ENCODE assay signal across 27 mouse cellular contexts in genomic region chr17:65629943-65630342, GRCm38 (mm10). TPM values are rescaled to one million over a fixed set of nuclear protein-coding genes. Genes with fewer than 3 reads are reported as not detected.
A peak's percentile ranks its signal among the peaks of the same experiment; 100 is the strongest.
DNase-seq lines count a peak whose midpoint lies in the region; ATAC-seq and TF ChIP-seq lines count a peak whose summit lies in the region.
"Had no signal": no experiment of that assay in that cellular context is flagged by ENCODE, and none has a peak within 500 bp of the region (broad histone marks: within the 10 kb centered on the region; RNA-seq: fewer than 3 reads in every experiment).

No protein-coding gene starts in this region.

- CTCF ChIA-PET in Patski (lab: Charles Lee): interaction anchor here (0.9 to 1.2 kb wide), 2 partner anchors 9 to 12 kb away, joined by 3 to 4 read pairs; no protein-coding TSS in a partner anchor

- no peak for TF ChIP-seq EP300 in liver, postnatal 0 days (IDR thresholded peaks at IDR 0.05; ENCODE audit: low read depth)

- H3K4me1 ChIP-seq in liver, postnatal 0 days (ENCODE audit: insufficient read depth): no peaks in the 10 kb centered on the region
- no peaks in the 10 kb centered on the region for H3K4me1 ChIP-seq in liver, embryonic 11.5 days (replicated peaks; ENCODE audit: control insufficient read depth, insufficient read depth, low read length)
- H3K4me1 ChIP-seq: embryonic facial prominence, embryonic 10.5 days; forebrain, embryonic 10.5 days; forebrain, embryonic 15.5 days; hindbrain, embryonic 12.5 days had no signal

- no peak overlapping the region for H3K9ac ChIP-seq in liver, postnatal 0 days (replicated peaks)
- no peak overlapping the region for H3K9ac ChIP-seq in liver, embryonic 11.5 days (ENCODE audit: low read depth, low read length)
- H3K9ac ChIP-seq: forebrain, embryonic 15.5 days; heart, embryonic 13.5 days; hindbrain, embryonic 12.5 days had no signal

- H3K27ac ChIP-seq in liver, postnatal 0 days (ENCODE audit: low read depth): no peak overlapping the region
- H3K27ac ChIP-seq in liver, embryonic 11.5 days (ENCODE audit: low read depth, low read length): no peak overlapping the region
- no peak overlapping the region for H3K27ac ChIP-seq in layer of hippocampus, adult 2 months
- H3K27ac ChIP-seq in left cerebral cortex, adult 2 months: no peak overlapping the region
- H3K27ac ChIP-seq: embryonic facial prominence, embryonic 10.5 days; forebrain, embryonic 10.5 days; forebrain, embryonic 15.5 days; heart, embryonic 13.5 days; hindbrain, embryonic 12.5 days had no signal

- no peak overlapping the region for H3K4me2 ChIP-seq in liver, postnatal 0 days (ENCODE audit: low read depth, low read length)
- no peak overlapping the region for H3K4me2 ChIP-seq in liver, embryonic 11.5 days
- H3K4me2 ChIP-seq: forebrain, embryonic 15.5 days; heart, embryonic 13.5 days; hindbrain, embryonic 12.5 days had no signal

- DNase-seq in liver, postnatal 0 days: no peak
- DNase-seq in liver, embryonic 11.5 days (ENCODE audit: low spot score): no peak
- DNase-seq in Patski (ENCODE audit: low read depth, low spot score): no peak
- no peak for DNase-seq in layer of hippocampus, adult 2 months (ENCODE audit: low spot score in 2 of 2)
- no peak for DNase-seq in layer of hippocampus, adult 8-10 months (ENCODE audit: low spot score in 2 of 2)
- DNase-seq in left cerebral cortex, adult 2 months (ENCODE audit: extremely low spot score in 1 of 2, low spot score in 2 of 2): no peak
- DNase-seq in lung, postnatal 10 days: no peak
- DNase-seq: adrenal gland, adult 2 months; adrenal gland, postnatal 25 days; cerebellum, adult 18-20 months; cerebellum, adult 9-11 months; cerebellum, postnatal 36 days; gastrocnemius, postnatal 14 days; heart, postnatal 4 days had no signal

- TF ChIP-seq CTCF in liver, postnatal 0 days (IDR thresholded peaks at IDR 0.05; ENCODE audit: low read depth): no peak
- no peak for TF ChIP-seq CTCF in Patski (IDR thresholded peaks at IDR 0.05)
- TF ChIP-seq CTCF in layer of hippocampus, adult 2 months (conservative IDR thresholded peaks at IDR 0.05): no peak
- no peak for TF ChIP-seq CTCF in left cerebral cortex, adult 2 months (IDR thresholded peaks at IDR 0.05)

- WGBS in liver, postnatal 0 days (ENCODE audit: insufficient replicate concordance): 72% methylated on average over 6 of the region's 6 CpGs
- 74% methylated on average over 6 of the region's 6 CpGs for WGBS in liver, embryonic 11.5 days

- no peak overlapping the region for H3K4me3 ChIP-seq in liver, postnatal 0 days (ENCODE audit: low read depth, low read length)
- no peak overlapping the region for H3K4me3 ChIP-seq in liver, embryonic 11.5 days (ENCODE audit: low read depth, low read length)
- no peak overlapping the region for H3K4me3 ChIP-seq in layer of hippocampus, adult 2 months
- H3K4me3 ChIP-seq in left cerebral cortex, adult 2 months: no peak overlapping the region
- H3K4me3 ChIP-seq: embryonic facial prominence, embryonic 10.5 days; erythroblast, embryonic 14.5 days; forebrain, embryonic 10.5 days; forebrain, embryonic 15.5 days; heart, embryonic 13.5 days; hindbrain, embryonic 12.5 days had no signal

- intact Hi-C loops in left cerebral cortex, adult 2 months (cut with DNase I): no loop called here

- in situ Hi-C loops in Patski (cut with MboI; ENCODE audit: low pct_unique_long_range_greater_than_20kb): no loop called here

- H3K36me3 ChIP-seq in liver, postnatal 0 days (replicated peaks; ENCODE audit: insufficient read depth, low read length): no peaks in the 10 kb centered on the region
- no peaks in the 10 kb centered on the region for H3K36me3 ChIP-seq in liver, embryonic 11.5 days (ENCODE audit: control insufficient read depth, insufficient read depth, low read length)
- H3K36me3 ChIP-seq: embryonic facial prominence, embryonic 10.5 days; forebrain, embryonic 10.5 days; forebrain, embryonic 15.5 days; G1E; heart, embryonic 13.5 days; hindbrain, embryonic 12.5 days had no signal

- POLR2A ChIA-PET in Patski (lab: Charles Lee): interaction anchor here (0.6 kb wide), 2 partner anchors 11 to 71 kb away, joined by 4 read pairs; no protein-coding TSS in a partner anchor

- ATAC-seq in liver, postnatal 0 days: peak; percentile 41
- no peak for ATAC-seq in liver, embryonic 11.5 days (replicated peaks; ENCODE audit: low FRiP score)
- ATAC-seq in Patski: peak; percentile 78
- peak; percentile 92 for ATAC-seq in megakaryocyte, adult 5-6 weeks (ENCODE audit: poor library complexity, severe bottlenecking)
- ATAC-seq: CD4-positive, CD25-positive, alpha-beta regulatory T cell, adult 4 months; forebrain, embryonic 15.5 days; hindbrain, embryonic 16.5 days; inflammation-experienced regulatory T-cells, adult 6 months had no signal

- H3K9me3 ChIP-seq in liver, postnatal 0 days (ENCODE audit: low read length): no peaks in the 10 kb centered on the region
- H3K9me3 ChIP-seq in liver, embryonic 11.5 days (ENCODE audit: control insufficient read depth, low read length): no peaks in the 10 kb centered on the region
- H3K9me3 ChIP-seq: embryonic facial prominence, embryonic 10.5 days; forebrain, embryonic 10.5 days; forebrain, embryonic 15.5 days; G1E; heart, embryonic 13.5 days; hindbrain, embryonic 12.5 days had no signal

- no peaks in the 10 kb centered on the region for H3K27me3 ChIP-seq in liver, postnatal 0 days (ENCODE audit: insufficient read depth, low read length)
- no peaks in the 10 kb centered on the region for H3K27me3 ChIP-seq in liver, embryonic 11.5 days (replicated peaks; ENCODE audit: control insufficient read depth, insufficient read depth, low read length)
- H3K27me3 ChIP-seq in Patski: no peaks in the 10 kb centered on the region
- H3K27me3 ChIP-seq: forebrain, embryonic 15.5 days; heart, embryonic 13.5 days; hindbrain, embryonic 12.5 days had no signal

RNA-seq across cellular contexts. Expression of gene Txndc2, which starts 12.0 kb away (rescaled TPM):
- polyA plus RNA-seq in liver, postnatal 0 days (2015; fragmentation: Nextera tagmentation; extraction: Ambion mirVana): not detected in 2 replicates
- not detected in 2 replicates for polyA plus RNA-seq in liver, embryonic 11.5 days (2014; fragmentation: Nextera tagmentation; extraction: Ambion mirVana)
- polyA plus RNA-seq in Patski (2021): not detected
- total RNA-seq in megakaryocyte, adult 5-6 weeks (2015): not detected in 2 replicates
- total RNA-seq in megakaryocyte, adult 5-6 weeks (2017): not detected in 2 replicates
- total RNA-seq in layer of hippocampus, adult 2 months (2021): not detected
- not detected for total RNA-seq in layer of hippocampus, adult 8-10 months (2022)
- under 1 TPM; 0.19 to 0.25 TPM for total RNA-seq in left cerebral cortex, adult 2 months (2021)
- total RNA-seq: gastrocnemius, adult 18-20 months; gastrocnemius, postnatal 14 days had no signal
- polyA plus RNA-seq: CD4-positive, CD25-positive, alpha-beta regulatory T cell, adult 4 months; embryonic facial prominence, embryonic 14.5 days; erythroblast, embryonic 14.5 days; forebrain, embryonic 10.5 days; G1E; heart, embryonic 13.5 days; hindbrain, embryonic 16.5 days; inflammation-experienced regulatory T-cells, adult 6 months had no signal

RNA-seq across cellular contexts. Expression of gene Vapa, which starts 16.6 kb away (rescaled TPM):
- 84.0 and 93.8 TPM in 2 replicates for polyA plus RNA-seq in liver, postnatal 0 days (2015; fragmentation: Nextera tagmentation; extraction: Ambion mirVana)
- 158 and 163 TPM in 2 replicates for polyA plus RNA-seq in liver, embryonic 11.5 days (2014; fragmentation: Nextera tagmentation; extraction: Ambion mirVana)
- 141 TPM for polyA plus RNA-seq in Patski (2021)
- total RNA-seq in megakaryocyte, adult 5-6 weeks (2015): 169 and 178 TPM in 2 replicates
- 110 and 122 TPM in 2 replicates for total RNA-seq in megakaryocyte, adult 5-6 weeks (2017)
- total RNA-seq in layer of hippocampus, adult 2 months (2021): 100 to 1,000 TPM; 131 to 137 TPM
- 100 to 1,000 TPM; 115 to 138 (median 124) TPM for total RNA-seq in layer of hippocampus, adult 8-10 months (2022)
- total RNA-seq in left cerebral cortex, adult 2 months (2021): 100 to 1,000 TPM; 150 to 151 TPM
